Mouse (Mus musculus): ENCODE measurements around the gene Olfr671.
"Not testable (repeated sequence)": the region's sequence is repeated elsewhere in the genome, so short reads cannot be mapped to it uniquely, and the experiment has no call there.

Olfr671 gene

DNA sequence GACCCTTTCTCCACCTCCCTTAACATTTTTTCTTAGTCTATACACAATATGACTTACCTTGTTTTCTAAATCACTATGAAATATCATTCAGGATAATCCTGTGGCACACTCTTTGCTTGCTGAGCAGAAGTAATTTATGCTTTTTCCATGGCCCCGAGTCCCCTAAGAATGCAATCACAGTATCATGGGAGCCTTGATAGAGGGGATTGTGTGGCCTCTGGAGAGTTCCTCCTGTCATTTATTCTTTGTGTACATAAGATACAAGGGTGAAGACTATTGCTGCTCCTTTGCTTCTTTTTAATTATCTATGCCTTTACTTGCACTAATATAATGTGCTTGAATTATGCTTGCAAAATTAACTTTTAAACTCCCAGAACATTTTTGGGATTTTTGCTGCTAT lies at the start of gene Olfr671:
TSS of gene Olfr671 (minus strand) at position 101 of the 400 bp plus-strand sequence.
- DNase-seq = no peak

DNA sequence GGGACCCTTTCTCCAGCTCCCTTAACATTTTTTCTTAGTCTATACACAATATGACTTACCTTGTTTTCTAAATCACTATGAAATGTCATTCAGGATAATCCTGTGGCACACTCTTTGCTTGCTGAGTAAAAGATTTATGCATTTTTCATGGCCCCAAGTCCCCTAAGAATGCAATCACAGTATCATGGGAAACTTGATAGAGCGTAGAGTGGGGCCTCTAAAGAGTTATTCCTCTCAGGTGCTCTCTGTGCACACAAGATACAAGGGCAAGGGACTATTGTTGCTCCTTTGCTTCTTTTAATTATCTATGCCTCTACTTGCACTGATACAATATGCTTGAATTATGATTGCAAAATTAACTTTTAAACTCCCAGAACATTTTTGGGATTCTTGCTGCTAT lies 49.4 kb upstream of the Olfr671 start, which contains the start of gene Olfr675:
TSS of gene Olfr675 (minus strand) at position 101 of the 400 bp plus-strand sequence.
- no peak for DNase-seq

DNA sequence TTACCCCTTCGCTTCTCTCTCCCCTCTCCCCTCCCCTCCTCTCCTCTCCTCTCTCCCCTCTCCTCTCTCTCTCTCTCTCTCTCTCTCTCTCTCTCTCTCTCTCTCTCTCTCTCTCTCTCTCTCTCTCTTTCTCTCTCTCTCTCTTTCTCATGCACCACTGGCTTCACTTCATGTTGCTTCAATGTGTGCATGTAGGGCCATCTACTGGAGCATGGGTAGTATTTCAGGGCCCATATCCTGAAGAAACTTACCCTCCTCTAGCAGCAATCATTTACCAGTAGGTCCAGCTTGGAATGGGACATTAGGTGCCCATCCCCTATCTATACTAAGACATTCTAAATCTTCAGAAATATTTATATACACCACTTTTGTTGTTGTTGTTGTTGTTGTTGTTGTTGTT lies 43.6 kb upstream of the Olfr671 start:
- no peak for DNase-seq

DNA sequence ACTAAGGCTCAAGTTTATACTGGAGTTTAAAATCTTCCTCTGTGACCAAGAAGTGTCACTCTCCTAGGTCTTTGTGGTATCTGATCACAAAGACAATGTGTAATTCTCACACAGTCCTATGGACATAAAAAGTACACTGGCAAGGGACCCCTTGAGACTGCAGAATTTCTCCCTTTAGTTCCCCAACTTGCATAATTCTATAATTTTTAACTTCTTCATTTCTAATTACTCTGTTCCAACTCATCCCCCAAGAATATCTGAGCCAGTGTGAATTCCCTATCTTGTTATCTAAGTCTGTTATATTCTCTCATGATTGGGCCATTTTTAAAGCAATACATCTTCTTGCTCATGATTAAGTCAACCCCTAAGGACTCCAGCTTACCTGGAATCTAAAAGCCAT lies 23.0 kb upstream of the Olfr671 start, which contains the start of gene Olfr672:
TSS of gene Olfr672 (minus strand) at position 101 of the 400 bp plus-strand sequence.
- no peak for DNase-seq

DNA sequence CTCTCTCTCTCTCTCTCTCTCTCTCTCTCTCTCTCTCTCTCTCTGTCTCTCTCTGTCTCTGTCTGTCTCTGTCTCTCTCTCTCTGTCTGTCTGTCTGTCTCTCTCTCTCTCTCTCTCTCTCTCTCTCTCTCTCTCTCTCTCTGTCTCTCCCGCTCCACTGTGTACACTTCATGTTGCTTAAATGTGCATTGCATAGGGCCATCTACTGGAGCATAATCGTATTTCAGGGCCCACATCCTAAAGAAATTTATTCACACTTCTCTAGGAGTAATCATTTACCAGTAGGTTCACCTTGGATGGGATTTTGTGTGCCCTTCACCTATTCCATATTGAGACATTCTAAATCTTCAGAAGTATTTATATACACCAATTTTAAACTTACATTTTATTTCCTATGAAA lies 6.4 kb downstream of the Olfr671 start:
- DNase-seq = not testable (repeated sequence)

DNA sequence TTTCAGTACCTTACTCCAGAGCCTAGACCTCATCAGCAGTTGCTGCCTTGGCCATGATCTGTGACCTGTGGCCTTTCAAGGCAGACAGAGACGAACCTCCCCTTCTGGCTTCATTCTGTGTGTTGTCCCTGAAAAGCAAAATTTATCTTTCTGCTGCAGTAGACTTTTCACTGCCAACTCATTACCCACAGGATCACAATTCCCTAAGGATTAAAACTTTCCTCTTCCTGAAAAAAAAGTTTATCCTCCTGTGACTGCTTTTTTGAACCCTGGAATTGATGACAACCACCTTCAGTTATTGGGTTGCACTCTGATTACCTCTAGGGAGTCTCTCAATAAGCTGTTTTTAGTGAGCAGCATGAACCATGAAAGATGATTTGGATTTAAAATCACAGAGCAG lies 16.4 kb downstream of the Olfr671 start, which contains the start of gene Olfr670:
TSS of gene Olfr670 (minus strand) at position 101 of the 400 bp plus-strand sequence.
- no peak for DNase-seq

DNA sequence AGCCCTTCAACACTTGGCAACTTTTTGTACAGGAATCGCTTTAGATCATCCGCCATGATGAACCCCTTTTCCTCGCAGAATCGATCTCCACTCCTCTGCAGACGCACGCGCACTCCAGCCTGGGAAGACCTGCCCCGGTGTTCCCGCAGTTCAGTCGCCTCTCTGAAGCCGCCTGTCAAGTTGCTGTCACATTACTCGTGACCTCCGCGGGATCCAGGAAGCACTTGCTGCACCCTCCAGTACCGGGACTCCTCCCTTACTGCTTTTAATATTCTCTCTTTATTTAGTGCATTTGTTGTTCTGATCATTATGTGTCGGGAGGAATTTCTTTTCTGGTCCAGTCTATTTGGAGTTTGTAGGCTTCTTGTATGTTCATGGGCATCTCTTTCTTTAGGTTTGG lies 28.7 kb downstream of the Olfr671 start:
- DNase-seq = not testable (repeated sequence)

DNA sequence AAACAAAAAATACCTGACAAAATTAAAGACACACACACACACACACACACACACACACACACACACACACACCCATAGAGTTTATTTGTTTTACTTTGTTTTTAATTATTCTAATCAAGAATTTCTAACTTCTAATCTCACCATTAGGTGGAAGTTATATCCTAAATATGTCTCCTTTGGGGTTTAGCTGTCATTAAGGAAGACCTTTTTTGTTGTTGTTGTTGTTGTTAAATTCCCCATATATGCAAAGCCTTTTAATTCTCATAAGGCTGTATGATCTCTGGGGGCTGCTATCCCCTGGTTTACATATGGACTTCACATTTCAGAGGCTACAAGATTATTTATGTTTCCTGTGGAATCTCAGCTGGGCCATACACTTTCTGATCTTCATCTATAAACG lies 45.0 kb downstream of the Olfr671 start, which contains the start of gene Olfr669:
TSS of gene Olfr669 (plus strand) at position 301 of the 400 bp plus-strand sequence.
- no peak for DNase-seq

DNA sequence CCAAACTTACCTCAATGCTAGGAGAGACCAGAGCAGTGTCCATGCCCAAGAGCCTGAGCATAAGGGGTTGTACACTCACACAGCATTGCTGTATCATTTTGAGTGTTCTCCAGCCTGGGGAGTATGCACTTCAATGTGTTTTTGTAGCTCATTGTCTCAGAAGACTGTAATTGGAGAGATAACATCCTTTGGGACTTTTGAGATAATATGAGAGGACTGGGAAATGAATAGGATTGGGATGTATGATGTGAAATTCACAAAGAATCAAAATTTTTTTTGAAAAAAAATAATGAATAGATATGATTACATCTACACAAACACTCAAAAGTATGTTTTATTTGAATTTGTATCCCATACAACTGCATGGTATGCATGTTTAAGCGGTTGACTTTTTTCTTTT lies 51.0 kb downstream of the Olfr671 start, which contains the start of gene Olfr668:
TSS of gene Olfr668 (minus strand) at position 101 of the 400 bp plus-strand sequence.
- DNase-seq = no peak

All from kidney, postnatal 14 days (tissue).